Mouse (Mus musculus) gastrocnemius, adult 2 months (tissue): ENCODE results near the gene Podn. TPM values are rescaled to one million over a fixed set of nuclear protein-coding genes. Genes with fewer than 3 reads are reported as not detected.
A peak's percentile ranks its signal among the peaks of the same experiment; 100 is the strongest.

ENCODE experiments used
- DNase-seq: peaks from one replicate; pipeline ENCODE4 v3.0.0; 2022
- H3K27ac ChIP-seq: fragments of 200-600 bp; 2 replicates; pipeline ENCODE4 v1.8.1; 2022; ENCODE audit warnings: mild to moderate bottlenecking
- H3K4me3 ChIP-seq: fragments of 200-600 bp; 2 replicates; pipeline ENCODE4 v1.8.1; 2022; ENCODE audit warnings: mild to moderate bottlenecking, moderate library complexity
- CTCF ChIP-seq: fragments of 200-600 bp; IDR thresholded peaks from 2 replicates; pipeline ENCODE4 v1.8.1; 2022; ENCODE audit warnings: antibody characterized with exemption, mild to moderate bottlenecking, moderate library complexity
- intact Hi-C: fragments of 180-260 bp; cut with DNase I; formaldehyde crosslinking; loops from one replicate; pipeline ENCODE4 v1.15.1; 2025
- microRNA-seq: library from miRNA; unstranded; fragments of <30 nt; microRNA quantifications from one replicate; pipeline ENCODE4 v1.2.0, GENCODE M21; 2021
- total RNA-seq, 2 experiments: library from RNA; stranded (reverse); gene quantifications; 2 replicates each; pipeline ENCODE4 v1.2.3; 2021

Gene Podn
- total RNA-seq, 2 experiments from 2014 or later: 7.2 to 8.3 TPM

DNA sequence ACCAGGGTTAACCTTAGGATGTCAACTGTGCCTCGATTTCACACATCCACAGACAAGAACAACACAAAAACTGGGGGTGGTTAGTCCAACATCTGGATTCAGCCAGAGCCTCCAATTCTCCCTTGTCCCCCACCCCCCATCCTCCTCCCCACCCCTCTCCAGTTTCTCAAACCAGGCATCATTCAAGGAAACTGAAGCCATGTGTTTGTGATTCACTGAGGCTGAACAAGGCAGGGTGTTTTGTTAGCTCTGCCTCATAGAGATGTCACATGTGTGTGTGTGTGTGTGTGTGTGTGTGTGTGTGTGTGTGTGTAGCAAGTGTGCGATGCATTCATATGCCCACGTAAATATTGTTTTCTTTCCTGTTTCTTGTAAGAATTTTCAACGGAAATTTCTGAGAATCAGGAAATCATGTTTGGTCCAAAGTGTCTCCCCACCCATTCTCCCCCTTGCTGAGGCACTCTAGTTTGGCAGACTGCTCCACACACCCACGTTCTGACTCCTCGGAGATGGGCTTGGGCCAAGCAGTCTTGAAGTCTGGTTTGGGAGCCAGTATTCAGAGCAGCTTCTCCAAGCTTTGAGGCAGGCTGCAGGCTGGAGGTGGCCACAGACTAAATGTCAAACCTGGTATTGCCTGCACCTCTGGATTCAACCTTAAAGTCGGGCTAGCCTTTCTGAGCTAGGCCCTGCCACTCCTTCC lies 111.8 kb downstream of the Podn start:
- DNase-seq: peak; percentile 84
- TF ChIP-seq CTCF: no peak
- H3K4me3 ChIP-seq: no peak overlapping the region
- intact Hi-C loops: no loop called here
- peak overlapping the region; percentile 69 for H3K27ac ChIP-seq

DNA sequence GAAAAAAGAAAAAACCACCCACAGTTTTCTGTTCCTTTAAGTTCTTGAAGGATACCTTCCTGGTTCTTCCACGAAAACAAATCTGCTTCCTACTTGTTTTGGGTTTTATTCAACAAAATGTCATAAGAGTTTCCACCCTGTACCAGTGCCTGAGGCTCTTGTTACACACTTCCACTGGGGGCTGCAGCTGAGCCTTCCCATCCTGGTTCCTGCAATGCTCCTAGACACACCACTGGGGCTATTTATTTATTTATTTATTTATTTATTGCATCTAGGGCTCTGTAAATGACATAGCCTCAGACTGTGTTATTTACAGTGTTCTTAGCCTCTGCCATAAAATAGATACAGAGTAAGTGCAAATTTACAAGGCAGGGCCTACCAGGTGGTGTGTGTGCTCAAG lies 112.5 kb downstream of the Podn start:
- H3K27ac ChIP-seq: peak overlapping the region; percentile 40; the same call in 1 of the 2 replicates
- TF ChIP-seq CTCF: no peak
- DNase-seq: peak; percentile 13
- H3K4me3 ChIP-seq: no peak overlapping the region
- intact Hi-C loops: no loop called here

DNA sequence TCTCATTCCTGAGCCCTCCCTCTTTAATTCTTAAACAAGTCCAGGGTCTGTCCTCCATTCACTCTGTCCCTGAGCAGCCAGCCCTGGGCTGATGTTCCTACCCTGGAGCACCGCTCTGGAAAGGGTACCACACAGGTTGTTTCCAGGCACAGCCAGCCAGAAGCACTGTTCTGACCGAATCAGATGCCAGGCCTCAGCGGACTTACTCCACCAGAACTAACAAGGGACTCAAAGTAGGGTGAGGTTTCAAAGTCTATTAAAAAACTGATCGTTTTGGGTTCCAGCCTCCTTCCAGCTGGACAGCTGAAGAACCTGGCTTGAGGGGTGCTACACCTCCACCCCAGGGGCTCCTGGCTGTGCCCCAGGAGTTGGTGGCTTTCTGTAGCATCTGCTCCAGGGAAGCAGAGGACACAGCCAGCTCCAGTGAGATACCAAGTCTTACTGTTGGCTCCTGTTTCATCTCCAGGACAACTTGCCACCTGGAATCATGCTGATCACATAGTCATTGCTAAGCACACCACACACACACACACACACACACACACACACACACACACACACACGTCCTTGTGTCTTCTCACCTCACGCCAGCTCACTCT lies 116.1 kb downstream of the Podn start:
- peak; percentile 24 for DNase-seq
- Histone ChIP-seq H3K4me3 (no peak overlapping the region), H3K27ac (0 out of 2 replicates have a peak overlapping the region, but pooled peaks have one; percentile 10)
- intact Hi-C loops: no loop called here
- no peak for TF ChIP-seq CTCF

DNA sequence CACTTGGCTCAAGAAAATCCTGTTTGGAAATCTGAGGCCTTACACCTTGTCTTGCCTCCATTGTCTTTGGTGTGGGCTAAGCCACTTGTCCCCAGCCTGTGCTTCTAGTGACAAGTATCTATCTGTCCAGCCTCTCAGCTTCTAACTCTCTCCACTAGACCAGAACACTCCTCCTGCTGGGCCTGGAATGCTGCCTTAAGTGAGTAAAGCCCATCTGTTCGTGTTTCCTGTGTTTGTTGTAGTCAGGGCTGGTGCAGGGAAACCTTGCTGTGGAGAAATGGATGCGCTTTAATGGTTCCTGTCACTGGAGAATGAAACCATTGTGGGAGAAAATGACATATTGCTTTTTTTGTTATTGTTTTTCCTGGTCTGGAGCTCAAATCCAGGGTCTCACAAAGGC lies 116.7 kb downstream of the Podn start:
- intact Hi-C loops: no loop called here

DNA sequence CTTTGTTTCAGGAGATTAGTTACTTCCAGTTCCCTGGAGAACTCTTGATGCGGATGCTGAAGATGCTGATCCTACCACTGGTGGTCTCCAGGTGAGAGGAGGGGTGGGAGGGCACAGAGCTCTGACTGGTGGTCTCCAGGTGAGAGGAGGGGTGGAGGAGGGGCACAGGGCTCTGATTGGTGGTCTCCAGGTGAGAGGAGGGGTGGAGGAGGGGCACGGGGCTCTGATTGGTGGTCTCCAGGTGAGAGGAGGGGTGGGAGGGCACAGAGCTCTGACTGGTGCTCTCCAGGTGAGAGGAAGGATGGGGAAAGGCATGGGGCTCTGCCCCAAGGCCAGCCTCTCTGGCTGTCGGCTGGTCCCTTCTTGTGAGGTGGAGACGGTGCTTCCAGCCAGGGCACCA lies 118.7 kb downstream of the Podn start:
- peak; percentile 16 for DNase-seq
- intact Hi-C loops: no loop called here
- TF ChIP-seq CTCF: no peak
- Histone ChIP-seq H3K27ac (no peak overlapping the region), H3K4me3 (no peak overlapping the region)

More for the DNA sequence above, 116.7 kb downstream of the Podn start:
- H3K4me3 ChIP-seq: no peak overlapping the region
- DNase-seq: peak; percentile 14
- TF ChIP-seq CTCF: no peak
- no peak overlapping the region for H3K27ac ChIP-seq

DNA sequence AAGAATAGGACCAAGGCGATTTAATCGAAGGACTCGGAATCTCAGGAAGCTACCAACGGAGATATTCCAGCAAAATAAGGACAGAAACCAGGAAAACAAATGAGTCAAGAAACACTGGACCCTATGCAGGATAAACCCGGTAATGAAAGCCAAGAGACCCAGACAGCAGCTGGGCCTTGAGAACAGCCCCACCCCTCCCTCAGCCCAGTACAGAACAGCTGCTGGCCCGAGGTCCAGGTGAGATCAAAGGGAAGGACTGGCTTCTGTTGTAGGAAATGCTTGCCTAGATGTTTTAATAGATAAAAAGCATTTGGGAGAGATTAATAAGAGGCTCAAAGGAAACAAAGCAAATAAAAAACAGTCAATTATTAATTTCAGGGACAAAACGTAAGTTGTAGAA lies 121.2 kb downstream of the Podn start:
- peak; percentile 55 for DNase-seq
- intact Hi-C loops: no loop called here

DNA sequence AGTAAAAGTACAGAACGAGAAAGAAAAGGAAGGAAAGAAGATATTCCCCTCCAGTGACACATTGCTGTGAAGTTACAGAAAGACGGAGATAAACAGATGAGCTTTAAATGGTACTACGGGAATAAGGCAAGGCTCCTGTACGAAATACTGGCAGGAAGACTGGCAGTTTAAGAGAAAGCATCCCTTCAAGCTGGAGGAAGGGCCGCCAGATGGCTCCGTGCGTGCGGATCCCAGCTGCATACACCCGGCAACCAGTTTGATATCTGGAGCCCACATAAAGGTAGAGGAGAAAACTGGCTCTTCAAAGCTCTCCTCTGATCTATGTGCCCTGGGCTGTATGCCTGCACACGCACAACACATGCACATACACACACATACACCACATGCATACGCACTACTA lies 121.7 kb downstream of the Podn start:
- no peak for DNase-seq

More for the DNA sequence above, 121.2 kb downstream of the Podn start:
- Histone ChIP-seq H3K27ac (0 out of 2 replicates have a peak overlapping the region, but pooled peaks have one; percentile 4), H3K4me3 (no peak overlapping the region)
- TF ChIP-seq CTCF: no peak

DNA sequence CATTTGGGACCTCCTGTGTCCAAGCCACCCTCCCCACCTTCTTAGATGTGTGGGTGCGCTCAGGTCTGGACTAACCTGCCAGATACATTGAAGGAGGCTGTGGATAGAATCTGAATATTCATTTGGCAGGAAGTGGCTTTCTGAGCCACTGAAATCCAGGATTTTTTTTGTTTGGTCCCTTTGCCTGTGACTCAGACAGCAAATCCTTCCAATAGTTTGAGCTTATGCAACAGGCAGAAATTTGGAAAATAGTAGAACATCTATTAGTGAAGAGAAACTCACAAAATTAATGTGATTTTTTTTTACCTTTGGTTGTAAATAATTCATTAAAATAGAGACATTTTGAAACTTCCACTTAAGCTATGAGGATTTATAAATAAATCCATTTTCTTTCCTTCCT lies 125.1 kb downstream of the Podn start:
- DNase-seq: no peak
- Histone ChIP-seq H3K4me3 (no peak overlapping the region), H3K27ac (peak overlapping the region; percentile 70)
- intact Hi-C loops: no loop called here
- TF ChIP-seq CTCF: no peak

More for the DNA sequence above, 121.7 kb downstream of the Podn start:
- no peak overlapping the region for H3K4me3 ChIP-seq
- intact Hi-C loops: no loop called here
- H3K27ac ChIP-seq: 0 out of 2 replicates have a peak overlapping the region, but pooled peaks have one; percentile 4
- no peak for TF ChIP-seq CTCF

DNA sequence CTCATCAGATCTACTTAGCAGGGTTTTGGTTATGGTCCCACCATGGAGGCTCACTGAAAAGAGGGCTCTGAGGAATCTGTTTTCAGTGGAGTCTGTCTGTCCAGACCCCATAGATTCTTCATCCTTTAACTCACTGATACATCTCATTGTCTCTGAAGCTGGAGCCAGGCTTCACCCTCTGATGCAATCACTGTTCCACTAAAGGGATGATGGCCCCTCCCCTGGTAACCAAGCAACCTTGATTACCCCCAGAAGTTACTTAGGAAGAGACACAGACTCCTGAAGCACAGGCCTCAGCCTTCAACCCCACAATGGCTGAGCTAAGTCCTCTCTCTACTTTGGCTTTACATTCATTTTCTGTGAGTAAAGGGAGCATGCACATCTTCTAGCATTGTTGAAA lies 126.5 kb downstream of the Podn start:
- Histone ChIP-seq H3K27ac (peak overlapping the region; percentile 70), H3K4me3 (no peak overlapping the region)
- intact Hi-C loops: no loop called here
- TF ChIP-seq CTCF: no peak
- DNase-seq: peak; percentile 57

DNA sequence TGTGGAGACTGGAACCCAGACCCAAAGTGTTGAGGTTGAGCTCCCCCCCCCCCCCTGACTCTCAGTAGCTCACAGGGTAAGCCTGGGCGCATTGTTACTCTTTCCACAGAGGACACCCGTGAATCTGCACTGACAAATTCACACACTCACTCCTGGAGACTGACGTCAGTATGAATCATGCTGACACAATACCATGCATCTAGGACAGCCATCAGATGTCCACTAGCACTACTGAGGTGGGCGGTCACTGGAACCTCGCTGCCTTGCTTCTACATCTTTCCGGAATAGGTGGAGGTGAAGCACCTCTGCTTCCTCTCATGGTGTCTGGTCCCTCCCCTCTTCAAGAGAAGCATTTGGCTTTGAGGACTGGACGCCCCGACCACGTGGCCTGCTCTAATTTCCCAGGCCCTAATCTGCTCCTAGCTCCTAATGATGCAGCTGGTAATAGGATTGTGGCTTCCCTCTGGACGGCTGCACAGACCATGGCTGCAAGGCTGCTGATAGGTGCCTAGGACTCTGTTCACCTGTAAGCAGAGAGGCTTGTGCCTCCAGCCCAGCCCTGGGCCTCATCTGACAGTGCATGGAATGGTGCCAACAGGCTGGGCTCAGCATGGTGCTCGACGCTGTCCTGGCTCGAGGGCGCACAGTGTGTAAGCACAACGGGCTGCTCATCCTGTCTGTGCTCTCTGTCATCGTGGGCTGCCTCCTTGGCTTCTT lies 128.1 kb downstream of the Podn start, which contains the start of gene Slc1a7:
Gene Slc1a7, plus strand, starts transcription at position 367 of the 717 bp plus-strand sequence.
- intact Hi-C loops: no loop called here
- Histone ChIP-seq H3K4me3 (no peak within 1 kb of the TSS), H3K27ac (peak within 1 kb of the TSS; percentile 61; the same call in 1 of the 2 replicates)
- TF ChIP-seq CTCF: no peak
- DNase-seq: no peak

DNA sequence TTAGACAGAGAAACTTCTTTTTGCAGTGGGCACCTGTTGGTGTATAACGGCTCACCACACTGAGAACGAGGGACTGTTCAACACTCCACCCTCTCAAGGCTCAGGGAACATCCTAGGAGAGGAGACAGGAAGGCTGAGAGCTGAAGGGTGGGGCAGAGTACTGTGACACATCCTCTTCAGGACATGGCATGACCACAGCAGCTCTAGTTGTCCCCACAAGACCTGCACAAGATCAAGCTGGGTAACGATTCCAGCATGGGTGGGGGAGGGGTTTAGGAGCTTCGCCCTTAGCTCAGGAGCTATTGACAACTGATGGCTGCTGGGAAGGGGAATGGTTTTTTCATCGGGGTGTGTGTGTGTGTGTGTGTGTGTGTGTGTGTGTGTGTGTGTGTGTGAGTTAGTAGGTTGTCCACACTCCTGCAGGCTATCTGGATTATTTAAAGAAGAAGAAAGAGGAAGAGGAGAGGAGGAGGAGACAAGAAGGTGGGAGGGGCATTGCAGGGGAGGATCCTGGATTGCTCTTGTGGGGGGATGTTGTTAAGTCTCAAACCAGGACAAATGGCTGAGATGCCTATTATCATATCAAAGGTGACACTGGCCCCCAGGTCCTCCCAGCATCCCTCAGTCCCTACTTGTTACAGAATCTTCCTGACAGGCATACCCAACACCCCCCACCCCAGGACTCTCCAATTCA lies 129.7 kb downstream of the Podn start:
- intact Hi-C loops: no loop called here
- H3K27ac ChIP-seq: no peak overlapping the region
- H3K4me3 ChIP-seq: no peak overlapping the region
- no peak for DNase-seq
- TF ChIP-seq CTCF: no peak

Small RNA genes within 50 kb of the gene (microRNA-seq; reads per million reads assigned to microRNA genes)
- gene Mir6397: not detected

Other genes starting within 250 kb of the Podn start
- 10 to 100 TPM; 25.6 to 30.0 TPM for gene Magoh, start 216.7 kb downstream of the Podn start, total RNA-seq
- gene 0610037L13Rik, start 206.6 kb downstream of the Podn start, total RNA-seq: 10 to 100 TPM; 41.9 to 50.1 TPM
- gene Cpt2, start 172.8 kb downstream of the Podn start, total RNA-seq: 100 to 1,000 TPM in 1 of 2 experiments, 10 to 100 TPM in 1; 61.5 to 103 TPM
- under 1 TPM; 0.10 to 0.17 TPM for gene Slc1a7, start 128.1 kb downstream of the Podn start, total RNA-seq
- gene Scp2, start 48.6 kb upstream of the Podn start, total RNA-seq: 100 to 1,000 TPM; 140 to 152 TPM
- 1 to 10 TPM; 5.8 to 7.9 TPM for gene Echdc2, start 69.0 kb upstream of the Podn start, total RNA-seq
- gene Zyg11a, start 121.6 kb upstream of the Podn start, total RNA-seq: under 1 TPM; 0.50 to 0.54 TPM
- 10 to 100 TPM; 50.8 to 56.0 TPM for gene Zyg11b, start 204.7 kb upstream of the Podn start, total RNA-seq
- 10 to 100 TPM; 33.6 to 35.8 TPM for gene Coa7, start 231.7 kb upstream of the Podn start, total RNA-seq